Mouse (Mus musculus): Measurements from ENCODE around the gene Ppp3ca.

Ppp3ca gene

DNA sequence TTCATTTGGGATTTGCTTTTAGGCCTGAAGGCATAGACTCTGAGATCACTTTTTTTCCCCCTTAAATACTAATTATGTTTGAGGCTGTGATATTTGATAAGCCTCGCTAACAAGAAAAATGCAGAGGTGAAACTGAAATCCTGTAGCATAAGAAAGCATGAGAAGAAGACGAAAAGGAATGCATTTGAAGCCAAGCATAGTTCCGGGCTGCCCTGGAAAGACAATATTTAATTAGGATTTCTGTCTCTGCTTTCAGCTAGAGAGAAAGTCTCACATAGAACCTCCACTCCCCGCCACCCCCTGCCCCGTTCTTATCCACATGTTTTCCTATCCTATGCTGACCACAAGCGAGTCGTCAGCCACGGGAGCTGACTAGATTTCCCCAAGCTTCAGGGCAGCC, 241.4 kb downstream of the Ppp3ca start:
- no peak for DNase-seq (ENCODE audit: low spot score in 2 of 2)

DNA sequence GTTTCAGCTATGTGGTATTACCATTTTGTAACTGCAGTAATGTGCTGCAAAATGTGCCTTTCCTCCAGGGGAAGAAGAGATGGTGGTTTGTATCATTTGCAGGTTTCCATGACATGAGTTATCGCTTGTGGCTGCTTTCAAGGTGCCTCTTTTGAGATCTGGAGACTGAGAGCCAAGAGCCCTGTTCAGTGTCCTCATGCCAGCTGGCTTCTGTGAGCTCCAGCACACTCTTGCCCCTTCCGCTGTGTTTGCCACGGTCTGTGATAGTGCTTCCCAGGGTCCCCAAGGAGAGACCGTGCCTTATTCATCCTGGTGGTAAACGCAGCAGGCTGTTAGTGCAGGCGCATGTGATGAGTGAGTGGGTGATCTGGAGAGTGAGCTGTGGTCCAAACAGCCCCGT, 247.2 kb downstream of the Ppp3ca start:
- DNase-seq (ENCODE audit: low spot score in 2 of 2): no peak

DNA sequence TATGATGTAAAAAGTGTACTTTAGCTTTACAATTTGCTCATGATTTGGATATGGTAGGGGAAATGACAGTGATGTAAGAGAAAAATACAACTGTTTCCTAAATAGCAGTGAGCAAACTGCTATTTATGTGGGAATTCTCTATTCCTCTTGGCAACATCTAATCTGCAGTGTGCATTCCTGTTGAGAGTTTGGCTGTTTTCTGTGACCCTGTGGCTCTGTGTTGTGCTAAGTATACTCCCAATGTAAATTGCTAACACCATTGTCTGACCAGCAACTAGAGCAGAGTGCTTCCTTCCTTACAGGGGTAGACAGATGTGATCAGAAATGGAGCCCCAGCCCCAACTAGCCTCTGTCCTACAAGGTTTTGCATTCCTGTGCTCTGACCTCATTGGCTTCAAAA, 263.1 kb downstream of the Ppp3ca start:
- DNase-seq (ENCODE audit: low spot score in 2 of 2): no peak

DNA sequence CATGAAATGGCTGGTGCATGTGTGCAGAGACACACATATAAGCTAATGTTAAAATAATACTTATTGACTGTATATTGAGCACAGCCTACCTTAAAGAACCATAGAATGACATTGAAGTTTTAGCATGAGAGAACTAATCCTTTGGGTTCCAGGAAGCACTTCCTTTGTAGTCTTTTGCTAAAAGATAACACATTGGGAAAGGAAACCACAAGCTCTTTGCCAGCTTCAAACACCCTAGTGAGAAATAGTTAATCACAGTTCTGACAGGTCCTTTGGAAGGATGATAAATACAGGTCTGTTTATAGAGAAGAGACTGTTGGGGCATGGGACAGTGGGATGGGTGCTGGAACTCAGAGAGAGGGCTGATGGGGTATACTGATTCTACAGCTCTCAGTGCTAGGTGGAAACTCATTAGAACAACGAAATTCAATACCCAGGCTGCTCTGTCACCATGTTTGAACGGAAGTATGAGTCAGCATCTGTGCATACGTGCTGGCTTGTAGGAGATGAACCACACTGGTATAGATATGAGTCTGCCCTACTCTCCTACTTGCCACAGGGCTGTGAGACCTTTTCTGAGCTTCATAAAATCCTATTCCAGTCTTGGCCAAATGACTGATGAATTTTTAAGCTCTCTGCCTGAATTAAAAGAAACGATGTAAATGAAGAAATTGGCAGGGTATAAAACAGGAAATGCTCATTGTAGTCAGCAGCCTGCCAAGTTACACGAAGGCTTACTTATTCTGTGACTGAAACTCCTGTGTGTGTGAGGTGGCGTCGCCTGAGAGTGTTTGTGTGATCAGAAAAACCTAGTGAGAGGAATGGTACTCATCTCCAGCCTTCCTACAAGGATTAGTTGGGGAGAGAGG, 271.0 kb downstream of the Ppp3ca start:
- no peak for DNase-seq (ENCODE audit: low spot score in 2 of 2)

DNA sequence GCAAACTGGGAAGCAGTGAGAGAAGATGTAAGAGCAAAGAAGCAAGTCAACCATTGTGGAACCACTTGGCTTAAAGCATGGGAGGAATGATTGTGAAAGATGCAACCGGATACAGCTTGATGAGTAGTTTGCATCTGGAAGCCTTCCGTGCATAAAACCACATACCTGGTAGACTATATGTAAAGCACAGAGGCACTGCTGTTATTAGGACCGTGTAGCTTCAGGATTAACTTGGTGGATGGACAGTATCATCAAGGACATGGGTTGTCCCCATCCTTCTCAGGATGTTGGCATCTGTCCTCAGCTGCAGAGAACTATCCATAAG, 271.6 kb downstream of the Ppp3ca start:
- no peak for DNase-seq (ENCODE audit: low spot score in 2 of 2)

DNA sequence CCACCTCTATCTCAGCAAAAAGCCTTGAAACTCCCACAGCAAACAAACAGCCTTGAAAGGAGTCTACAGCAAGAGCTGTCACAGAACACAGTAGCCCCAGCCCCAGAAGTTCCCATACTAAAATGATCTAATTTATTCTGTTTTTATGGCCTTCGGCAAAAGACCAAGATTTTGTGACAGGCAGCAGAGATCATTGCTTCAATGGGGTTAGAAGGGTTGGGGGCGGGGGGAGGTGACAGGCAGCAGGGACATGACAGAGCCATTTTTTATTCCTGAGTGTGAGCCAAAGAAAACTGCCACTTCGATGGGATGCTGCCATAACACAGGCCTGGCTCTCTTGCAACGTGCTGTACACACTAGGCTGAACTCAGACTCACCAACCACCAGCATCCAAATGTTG, 275.6 kb downstream of the Ppp3ca start:
- no peak for DNase-seq (ENCODE audit: low spot score in 2 of 2)

DNA sequence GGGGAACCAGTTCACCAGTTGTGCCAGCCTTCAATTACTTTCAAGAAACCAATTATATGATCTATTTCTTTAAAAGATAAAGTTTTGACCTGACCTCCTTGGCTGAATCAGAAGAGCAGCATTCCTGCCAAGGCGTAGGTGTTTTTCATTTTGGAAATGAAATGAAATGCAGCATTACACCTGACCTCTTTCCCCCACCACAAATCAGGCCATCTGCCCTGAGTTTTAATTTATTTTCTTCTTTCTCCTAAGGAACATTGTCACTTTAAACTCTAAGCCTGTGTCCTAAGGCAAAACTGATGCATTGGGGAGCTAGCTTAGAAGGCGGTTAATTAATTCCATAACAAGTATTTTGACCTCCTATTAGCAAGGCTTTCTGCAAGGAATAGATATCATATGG, 276.7 kb downstream of the Ppp3ca start:
- DNase-seq (ENCODE audit: low spot score in 2 of 2): no peak

DNA sequence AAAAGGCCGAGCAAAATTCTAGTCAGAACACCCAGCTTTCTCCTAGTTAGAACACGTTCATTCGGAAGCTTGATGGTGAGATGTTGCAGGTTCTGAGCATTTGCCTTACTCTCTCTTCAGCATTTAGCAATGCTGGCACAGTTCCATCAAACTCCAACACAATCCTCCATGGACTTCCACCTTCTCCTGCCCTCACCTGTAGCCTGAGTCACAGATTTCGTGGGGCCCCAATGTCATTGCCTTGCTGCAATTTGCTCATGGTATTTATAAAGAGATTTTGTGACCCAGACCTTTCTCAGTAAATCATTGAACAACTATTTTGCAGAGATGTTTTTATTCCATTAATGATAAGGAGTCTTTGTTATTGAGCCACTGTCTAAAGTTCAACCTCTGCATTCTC, 278.2 kb downstream of the Ppp3ca start:
- DNase-seq (ENCODE audit: low spot score in 2 of 2): no peak

DNA sequence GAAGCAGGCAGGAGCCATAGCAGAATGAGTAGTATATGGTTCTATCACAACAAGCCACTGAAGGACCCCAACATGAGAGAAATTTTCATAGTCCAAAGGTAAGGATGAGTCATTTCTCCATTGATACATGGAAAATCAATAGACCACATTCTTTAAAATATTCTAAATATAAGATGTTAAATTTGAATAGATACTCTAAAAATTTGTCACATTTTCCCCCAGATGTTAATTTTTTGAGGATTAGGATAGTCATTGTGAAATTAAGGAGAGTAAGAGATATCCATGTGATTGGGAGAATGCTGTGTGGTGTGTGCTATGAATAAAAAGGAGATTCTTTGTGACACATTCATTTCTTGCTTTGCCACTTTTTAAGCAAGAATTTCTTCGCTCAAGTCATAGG, 281.9 kb downstream of the Ppp3ca start:
- no peak for DNase-seq (ENCODE audit: low spot score in 2 of 2)

DNA sequence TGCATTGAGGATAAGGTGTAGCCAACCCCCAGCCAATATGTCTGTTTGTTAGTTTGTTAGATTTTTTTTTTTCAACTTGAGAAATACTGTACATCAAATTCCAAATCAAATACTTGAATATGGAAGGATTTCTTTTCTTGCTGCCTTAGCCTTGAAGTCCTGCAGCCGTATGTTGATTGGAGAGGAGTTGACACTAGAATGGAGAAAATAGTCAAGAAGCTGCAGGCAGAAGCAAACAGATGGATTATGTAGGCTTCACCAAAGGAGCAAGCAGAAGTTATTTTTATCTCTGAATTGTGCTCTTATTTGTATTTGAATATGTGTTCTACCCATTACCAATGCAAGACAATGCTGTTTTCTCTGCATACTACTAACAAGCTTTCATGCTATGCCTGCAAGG, 282.9 kb downstream of the Ppp3ca start:
- DNase-seq (ENCODE audit: low spot score in 2 of 2): no peak

DNA sequence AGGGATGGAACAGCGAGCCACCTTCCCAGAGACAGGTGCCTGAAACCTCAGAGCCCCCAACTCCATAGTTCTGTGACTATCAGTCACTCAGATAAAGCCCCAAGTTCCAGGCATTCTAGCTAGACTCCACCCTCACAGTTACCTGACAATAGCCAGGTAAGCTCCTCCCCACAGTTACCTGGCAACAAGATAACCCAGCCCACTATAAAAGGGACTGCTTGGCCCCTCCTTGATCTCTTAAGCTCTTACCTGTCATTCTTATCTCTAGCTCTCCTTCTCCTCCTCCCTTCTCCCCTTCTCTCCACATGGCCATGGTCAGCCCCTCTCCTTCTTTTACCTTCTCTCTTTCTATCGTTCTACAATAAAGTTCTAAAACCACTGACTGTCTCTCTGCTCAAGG, 285.1 kb downstream of the Ppp3ca start:
- no peak for DNase-seq (ENCODE audit: low spot score in 2 of 2)

DNA sequence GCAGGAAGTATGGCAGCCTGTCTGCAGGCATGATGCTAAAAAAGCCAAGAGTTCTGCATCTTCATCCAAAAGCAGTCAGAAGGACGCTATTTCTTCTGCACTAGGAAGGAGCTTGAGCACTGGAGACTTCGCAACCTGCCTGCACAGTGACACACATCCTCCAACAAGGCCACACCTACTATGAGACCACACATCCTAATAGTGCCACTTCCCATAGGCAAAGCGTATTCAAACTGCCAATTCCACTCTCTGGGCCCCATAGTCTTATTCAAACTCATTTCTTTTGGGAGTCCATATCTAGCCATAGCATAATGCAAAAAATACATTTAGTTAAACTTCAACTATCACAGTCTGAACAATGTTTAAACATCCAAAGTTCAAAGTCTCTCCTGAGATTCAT, 290.4 kb downstream of the Ppp3ca start:
- DNase-seq (ENCODE audit: low spot score in 2 of 2): no peak

DNA sequence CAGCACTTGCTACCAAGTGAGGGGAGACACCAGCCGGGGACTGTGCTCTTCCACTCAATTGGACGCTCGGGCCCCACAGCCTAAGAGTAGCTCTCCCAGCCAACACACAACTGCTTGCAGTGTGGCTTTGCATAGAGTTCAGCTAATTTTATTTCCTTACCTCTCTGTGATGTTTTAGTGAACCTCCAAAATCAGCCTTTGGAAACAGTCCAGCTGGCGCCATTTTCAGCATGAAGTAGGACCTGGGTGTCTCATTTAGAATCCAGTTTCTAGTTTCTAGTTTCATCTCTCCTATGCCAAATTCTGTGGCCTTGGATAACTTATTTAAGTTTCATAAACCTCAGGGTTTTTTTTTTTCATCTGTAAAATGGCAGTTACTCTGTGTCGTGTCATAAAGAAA, 296.9 kb downstream of the Ppp3ca start:
- DNase-seq (ENCODE audit: low spot score in 2 of 2): no peak

DNA sequence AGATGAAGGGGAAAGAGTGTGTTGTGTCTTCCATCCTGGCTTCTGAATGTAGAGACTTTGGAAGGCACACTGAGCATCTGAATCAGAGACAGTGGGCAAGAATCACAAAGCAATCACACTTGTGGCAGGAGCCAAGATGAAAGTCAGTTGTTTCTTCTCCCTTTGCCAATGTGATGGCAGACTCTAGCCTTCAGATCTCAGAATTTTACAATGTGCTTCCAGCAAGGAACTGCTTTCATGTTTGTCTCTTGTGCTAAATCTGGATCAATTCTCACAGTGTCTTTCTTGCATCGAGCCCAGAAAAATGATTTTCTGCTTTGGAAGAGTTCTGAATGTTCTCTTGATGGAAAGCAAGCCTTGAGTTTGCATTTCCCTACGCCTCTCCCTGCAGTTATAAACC, 297.6 kb downstream of the Ppp3ca start:
- no peak for DNase-seq (ENCODE audit: low spot score in 2 of 2)

DNA sequence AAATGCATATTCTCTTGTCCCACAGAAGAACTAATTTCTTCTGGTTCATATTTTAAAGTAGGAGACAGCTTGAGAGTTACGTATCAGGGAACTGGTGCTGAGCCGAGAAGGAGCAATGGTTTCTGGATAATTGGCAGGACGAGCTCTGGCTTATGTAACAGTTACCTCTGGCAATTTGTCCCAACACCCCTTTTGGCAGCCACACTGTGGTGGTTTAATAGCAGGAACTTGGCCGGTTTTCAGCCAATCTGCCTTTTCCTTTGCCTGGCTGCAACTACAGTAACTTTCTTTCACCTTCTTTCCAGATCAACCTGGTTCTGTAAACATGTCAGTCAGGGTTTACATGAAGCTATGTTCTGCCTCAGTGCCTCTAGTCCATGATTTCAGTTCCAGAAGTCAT, 299.9 kb downstream of the Ppp3ca start:
- DNase-seq (ENCODE audit: low spot score in 2 of 2): no peak

DNA sequence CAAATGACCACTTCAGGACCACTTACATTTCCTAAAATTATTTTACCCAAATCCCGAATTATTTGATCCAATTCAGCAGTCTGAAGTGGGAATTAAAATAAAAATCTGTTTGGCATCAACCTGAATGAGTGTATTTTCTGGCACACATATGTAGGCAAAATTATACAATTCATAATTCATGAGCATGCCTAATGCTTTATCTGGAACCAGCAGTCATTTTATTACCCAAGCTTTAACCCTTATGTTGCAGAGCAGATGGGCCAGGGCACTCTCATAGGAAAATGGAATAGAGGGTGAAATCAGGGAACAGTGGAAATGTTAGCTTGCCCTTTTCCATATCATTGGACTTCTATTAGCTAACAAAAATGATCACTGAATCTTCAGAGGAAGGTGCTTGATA, 307.9 kb downstream of the Ppp3ca start:
- no peak for DNase-seq (ENCODE audit: low spot score in 2 of 2)

DNA sequence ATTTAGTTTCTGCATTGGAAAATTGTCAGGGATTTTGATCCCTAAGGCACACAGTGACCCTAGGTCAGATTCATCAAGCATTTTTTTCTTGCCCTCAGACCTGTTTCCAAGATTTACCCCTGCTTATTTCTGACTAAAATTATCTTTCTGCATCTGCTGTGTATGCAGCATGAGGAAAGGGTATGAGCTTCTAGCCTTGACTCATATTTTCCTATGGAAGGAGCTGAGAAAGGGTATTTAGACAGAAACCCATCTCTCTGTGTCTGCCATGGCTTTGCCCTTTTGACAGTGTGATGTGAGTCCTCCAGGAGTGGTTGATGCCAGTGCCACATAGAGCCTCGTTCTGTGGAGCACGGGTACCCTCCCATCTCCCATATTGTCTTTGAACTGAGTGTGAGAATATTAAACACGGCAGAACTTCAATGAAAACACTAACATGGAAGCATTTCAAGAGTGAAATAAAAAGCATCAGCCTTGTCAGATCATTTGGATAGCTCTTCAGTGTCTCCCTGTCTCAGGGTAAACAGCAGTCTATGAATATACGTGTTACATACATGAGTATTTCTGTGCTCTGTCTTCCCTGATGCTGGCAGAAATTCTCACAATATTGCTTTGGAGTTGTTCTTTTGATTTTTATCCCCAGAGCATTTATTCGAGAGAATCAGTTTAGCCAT, 311.1 kb downstream of the Ppp3ca start:
- DNase-seq (ENCODE audit: low spot score in 2 of 2): no peak

DNA sequence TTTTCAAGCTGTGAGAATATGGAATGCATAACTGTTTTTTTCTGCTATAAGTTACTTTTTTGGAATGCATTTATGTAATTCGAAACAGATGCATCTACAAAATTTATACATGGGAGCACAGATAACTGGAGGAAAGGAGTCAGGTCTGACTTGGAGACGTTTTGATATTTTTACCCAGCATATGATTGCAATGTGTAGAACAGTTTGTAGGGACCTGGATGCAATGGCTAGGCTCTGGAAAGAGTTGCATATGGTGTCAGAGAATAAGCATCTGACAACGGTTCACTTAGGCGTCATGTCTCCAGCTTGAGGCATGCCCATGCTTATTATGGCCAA, 311.6 kb downstream of the Ppp3ca start:
- no peak for DNase-seq (ENCODE audit: low spot score in 2 of 2)

DNA sequence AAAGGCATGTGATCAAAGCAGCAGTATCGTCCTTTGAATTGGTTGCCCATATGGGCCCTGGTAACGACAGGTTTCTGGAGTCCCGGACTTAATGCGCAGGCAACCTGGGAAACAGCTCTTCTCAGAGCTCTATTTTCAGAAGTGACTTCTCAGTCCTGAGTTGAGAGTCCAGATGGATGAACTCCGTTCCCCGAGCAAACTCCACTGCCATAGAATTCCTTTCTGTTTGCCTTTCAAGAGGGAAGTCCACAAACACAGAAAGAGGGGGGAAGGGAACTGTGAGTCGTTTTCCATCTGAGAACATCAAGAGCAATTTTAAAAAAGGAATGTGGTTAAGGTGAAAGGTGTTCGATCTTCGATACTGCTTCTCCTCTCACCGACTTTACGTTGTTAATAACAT, 312.1 kb downstream of the Ppp3ca start:
- no peak for DNase-seq (ENCODE audit: low spot score in 2 of 2)

DNA sequence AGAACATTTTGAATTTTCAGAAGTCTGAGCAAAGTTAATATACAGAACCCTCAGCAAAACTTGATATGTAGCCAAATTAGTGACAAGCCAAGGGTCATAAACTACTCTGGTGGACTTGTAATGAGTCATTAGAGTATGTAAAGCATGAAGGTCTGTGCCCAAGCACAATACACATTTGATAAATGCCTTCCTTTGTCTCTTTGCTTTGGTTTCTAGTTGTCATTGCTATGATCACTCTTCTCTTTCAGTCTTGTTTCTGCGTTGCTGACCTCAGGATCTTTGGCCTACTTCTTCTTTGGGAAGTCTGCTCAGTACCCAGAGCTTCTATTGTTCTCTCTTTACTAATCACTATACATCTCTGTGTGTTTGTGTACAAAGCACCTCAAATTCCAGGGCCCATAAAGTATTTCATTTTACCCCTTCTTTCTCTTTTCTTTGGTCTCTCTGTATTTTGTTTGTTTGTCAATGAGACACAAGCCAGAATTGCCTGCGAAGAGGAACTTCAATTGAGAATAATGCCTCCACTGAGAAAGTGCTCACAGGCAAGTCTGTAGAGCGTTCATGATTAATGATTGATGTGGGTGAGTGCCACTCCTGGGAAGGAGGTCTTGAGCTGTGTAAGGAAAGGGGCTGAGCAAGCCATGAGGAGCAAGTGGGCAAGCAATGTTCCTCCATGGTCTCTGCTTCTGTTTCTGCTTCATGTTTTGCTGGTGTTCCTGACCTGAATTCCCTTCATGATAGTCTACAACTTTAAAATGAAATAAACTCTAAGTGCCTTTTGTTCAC, 316.4 kb downstream of the Ppp3ca start:
- no peak for DNase-seq (ENCODE audit: low spot score in 2 of 2)

Data from urinary bladder, postnatal 4 days (tissue).